Mouse (Mus musculus): ENCODE measurements around the gene Arl5a.

The Arl5a gene

GRCm38 (mm10) chr2:52361086-52361485 is 63.6 kb downstream of the Arl5a start:
- in situ Hi-C loops (cut with MboI), result no loop called here

GRCm38 (mm10) chr2:52359722-52360121 is 65.0 kb downstream of the Arl5a start:
- in situ Hi-C loops (cut with MboI), result no loop called here

- in situ Hi-C loops (cut with MboI), result no loop called here
Measured at GRCm38 (mm10) chr2:52358156-52358555, 66.5 kb downstream of the Arl5a start.

- in situ Hi-C loops (cut with MboI), result no loop called here
Measured at GRCm38 (mm10) chr2:52351029-52351428, 73.7 kb downstream of the Arl5a start.

Data from mature B cell (primary cell).